Mouse (Mus musculus) lung, adult 2 months (tissue): Measurements from ENCODE around the gene Cyp2c50.

Experiments used
- CTCF ChIP-seq: fragments of 200-500 bp; IDR thresholded peaks from 2 replicates; pipeline ENCODE4 v1.5.1; 2011; ENCODE audit warnings: mild to moderate bottlenecking, low read length, control low read depth; ENCODE audit not compliant: insufficient read depth
- POLR2A ChIP-seq: fragments of 200-500 bp; IDR thresholded peaks from 2 replicates; pipeline ENCODE4 v1.6.1; 2011; ENCODE audit warnings: low read depth, mild to moderate bottlenecking, control low read depth, low read length, borderline replicate concordance; ENCODE audit errors: extremely low read depth

DNA sequence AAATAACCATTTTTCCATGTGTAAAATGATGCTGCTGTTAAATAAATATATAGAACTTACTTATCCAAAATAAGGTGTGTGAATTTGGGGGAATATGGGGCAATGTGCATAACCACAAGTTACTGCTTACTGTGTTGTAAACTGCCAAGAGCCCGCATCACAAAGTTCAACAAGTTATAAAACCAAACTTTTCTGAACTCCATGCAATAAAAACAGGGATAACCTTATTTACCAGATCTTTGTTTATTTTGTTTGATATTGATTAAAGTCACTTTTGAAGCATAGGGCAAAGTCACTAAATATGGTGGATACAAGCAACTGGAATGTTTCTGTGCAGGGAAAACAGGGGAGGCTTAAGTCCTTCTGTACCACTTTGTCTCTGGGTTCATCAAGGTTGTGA, 1.1 kb upstream of the Cyp2c50 start:
- TF ChIP-seq CTCF (no peak), POLR2A (no peak)
